Comparison of ENCODE assay signal across 8 mouse cellular contexts in the genomic region with DNA sequence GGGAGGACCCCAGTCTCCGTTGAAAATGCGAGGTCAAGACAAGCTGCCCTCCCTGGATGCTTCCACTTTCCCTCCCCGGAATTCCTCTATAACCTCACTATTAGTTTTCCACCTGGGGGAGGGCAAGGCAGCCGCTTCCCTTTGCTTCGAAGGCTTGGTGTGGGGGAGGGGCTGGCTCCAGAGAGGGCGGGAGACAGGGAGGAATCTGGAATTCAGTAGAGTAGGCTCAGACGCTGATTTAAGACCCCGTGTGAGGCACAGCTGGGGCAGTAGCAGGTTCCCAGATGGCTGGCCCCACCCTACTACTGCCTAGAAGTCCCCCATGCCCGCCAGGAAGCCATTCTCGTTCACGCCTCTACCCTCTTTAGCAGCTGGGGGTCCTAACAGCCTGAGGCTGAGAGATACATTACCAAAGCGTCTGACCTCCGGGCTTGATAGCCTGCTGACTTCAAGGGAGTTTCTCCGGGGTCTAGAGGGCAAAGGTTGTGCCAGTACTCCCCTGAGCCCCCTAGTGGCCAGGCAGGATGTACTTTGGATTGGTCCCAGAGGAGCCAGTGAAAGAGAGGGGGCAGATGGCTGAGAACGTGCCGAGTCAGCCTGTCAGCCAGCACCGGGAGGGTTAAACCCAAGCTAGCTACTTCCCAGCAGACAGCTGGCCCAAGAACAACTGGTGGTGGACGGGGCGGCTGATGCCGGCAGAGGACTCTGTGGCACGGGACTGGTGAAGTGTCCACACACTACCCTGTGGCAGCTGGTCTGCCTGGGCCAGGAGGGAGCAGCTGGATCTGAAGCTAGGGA. TPM values are rescaled to one million over a fixed set of nuclear protein-coding genes. Genes with fewer than 3 reads are reported as not detected.
DNase-seq lines count a peak whose midpoint lies in the region; ATAC-seq and TF ChIP-seq lines count a peak whose summit lies in the region.

No protein-coding gene starts in this region.

- peak; percentile 17 for DNase-seq in cerebellum, adult 11 months
- no peak for DNase-seq in cerebellum, adult 11-12 months
- DNase-seq in adrenal gland, adult 2 months: peak; percentile 47
- DNase-seq in forebrain, embryonic 11.5 days (ENCODE audit: low spot score): peak; percentile 84
- peak; percentile 85 for DNase-seq in hindbrain, embryonic 10.5 days (ENCODE audit: low spot score)
- DNase-seq in limb, embryonic 14.5 days (ENCODE audit: low spot score): peak; percentile 65
- peak; percentile 83 for DNase-seq in thymus, postnatal 4 days

- no peaks in the 10 kb centered on the region for H3K36me3 ChIP-seq in forebrain, embryonic 11.5 days (ENCODE audit: control insufficient read depth, insufficient read depth, low read length)
- no peaks in the 10 kb centered on the region for H3K36me3 ChIP-seq in hindbrain, embryonic 10.5 days
- H3K36me3 ChIP-seq in limb, embryonic 14.5 days (ENCODE audit: control insufficient read depth, insufficient read depth, low read length): no peaks in the 10 kb centered on the region
- no peaks in the 10 kb centered on the region for H3K36me3 ChIP-seq in midbrain, embryonic 15.5 days (replicated peaks)

- peaks cover 17% of the 10 kb centered on the region; the same call in 1 of the 2 replicates for H3K4me1 ChIP-seq in forebrain, embryonic 11.5 days (replicated peaks; ENCODE audit: control insufficient read depth, insufficient read depth, low read length)
- peaks cover 83% of the 10 kb centered on the region for H3K4me1 ChIP-seq in hindbrain, embryonic 10.5 days (replicated peaks)
- peaks cover 27% of the 10 kb centered on the region for H3K4me1 ChIP-seq in limb, embryonic 14.5 days (ENCODE audit: control insufficient read depth, insufficient read depth, low read length)
- H3K4me1 ChIP-seq in midbrain, embryonic 15.5 days: peaks cover 25% of the 10 kb centered on the region

- WGBS in forebrain, embryonic 11.5 days: 2% methylated on average over 21 of the region's 21 CpGs
- under 1% methylated on average over 21 of the region's 21 CpGs for WGBS in hindbrain, embryonic 10.5 days
- WGBS in limb, embryonic 14.5 days: 2% methylated on average over 20 of the region's 21 CpGs
- WGBS in midbrain, embryonic 15.5 days: under 1% methylated on average over 21 of the region's 21 CpGs

- no peak overlapping the region for H3K27ac ChIP-seq in forebrain, embryonic 11.5 days (ENCODE audit: low read depth, low read length)
- peak overlapping the region; percentile 68 for H3K27ac ChIP-seq in hindbrain, embryonic 10.5 days
- H3K27ac ChIP-seq in limb, embryonic 14.5 days (replicated peaks; ENCODE audit: low read depth, low read length): 0 out of 2 replicates have a peak overlapping the region, but pooled peaks have one; percentile 53
- no peak overlapping the region for H3K27ac ChIP-seq in midbrain, embryonic 15.5 days

- peak; percentile 62 for ATAC-seq in forebrain, embryonic 11.5 days (replicated peaks; ENCODE audit: low FRiP score)
- peak; percentile 81 for ATAC-seq in limb, embryonic 14.5 days (ENCODE audit: low FRiP score, low read depth)
- 0 out of 2 replicates have a peak, but pooled peaks have one; percentile 41 for ATAC-seq in midbrain, embryonic 15.5 days (replicated peaks)

- no peak overlapping the region for H3K4me3 ChIP-seq in forebrain, embryonic 11.5 days (ENCODE audit: low read depth, low read length)
- H3K4me3 ChIP-seq in hindbrain, embryonic 10.5 days: peak overlapping the region; percentile 27
- H3K4me3 ChIP-seq in limb, embryonic 14.5 days (replicated peaks; ENCODE audit: low read length): peak overlapping the region; percentile 13
- no peak overlapping the region for H3K4me3 ChIP-seq in midbrain, embryonic 15.5 days

- no peaks in the 10 kb centered on the region for H3K9me3 ChIP-seq in forebrain, embryonic 11.5 days (ENCODE audit: control insufficient read depth, low read length)
- no peaks in the 10 kb centered on the region for H3K9me3 ChIP-seq in hindbrain, embryonic 10.5 days
- H3K9me3 ChIP-seq in limb, embryonic 14.5 days (ENCODE audit: control insufficient read depth, low read length): no peaks in the 10 kb centered on the region
- H3K9me3 ChIP-seq in midbrain, embryonic 15.5 days: no peaks in the 10 kb centered on the region

- H3K27me3 ChIP-seq in forebrain, embryonic 11.5 days (ENCODE audit: control insufficient read depth, insufficient read depth, low read length): peaks cover 7% of the 10 kb centered on the region
- H3K27me3 ChIP-seq in hindbrain, embryonic 10.5 days (ENCODE audit: insufficient read depth, poor library complexity, severe bottlenecking): peaks cover 52% of the 10 kb centered on the region
- peaks cover 22% of the 10 kb centered on the region for H3K27me3 ChIP-seq in limb, embryonic 14.5 days (ENCODE audit: control insufficient read depth, insufficient read depth, low read length)
- peaks cover 39% of the 10 kb centered on the region for H3K27me3 ChIP-seq in midbrain, embryonic 15.5 days (replicated peaks)

- TF ChIP-seq POLR2A in limb, embryonic 14.5 days (IDR thresholded peaks at IDR 0.05; ENCODE audit: borderline replicate concordance, extremely low read depth, insufficient read depth, insufficient read length): no peak

- H3K9ac ChIP-seq in forebrain, embryonic 11.5 days (ENCODE audit: low read length): no peak overlapping the region
- H3K9ac ChIP-seq in limb, embryonic 14.5 days (ENCODE audit: low read depth, low read length, severe bottlenecking): no peak overlapping the region; the same call in 1 of the 2 replicates
- H3K9ac ChIP-seq in midbrain, embryonic 15.5 days: no peak overlapping the region

- H3K4me2 ChIP-seq in forebrain, embryonic 11.5 days (ENCODE audit: low read depth, low read length, severe bottlenecking): peak overlapping the region; percentile 24; the same call in 1 of the 2 replicates
- H3K4me2 ChIP-seq in limb, embryonic 14.5 days (replicated peaks; ENCODE audit: low read depth, low read length, severe bottlenecking): peak overlapping the region; percentile 40
- peak overlapping the region; percentile 24 for H3K4me2 ChIP-seq in midbrain, embryonic 15.5 days

RNA-seq across cellular contexts. Expression of a gene that starts 1.8 kb away (rescaled TPM):
- total RNA-seq in adrenal gland, adult 2 months (2021): 10 to 100 TPM; 30.7 to 35.0 TPM
- 41.7 and 48.7 TPM in 2 replicates for polyA plus RNA-seq in adrenal gland, adult 2 months (2012; rRNA removed)
- 5.9 and 7.8 TPM in 2 replicates for polyA plus RNA-seq in forebrain, embryonic 11.5 days (2014; fragmentation: Nextera tagmentation; extraction: Ambion mirVana)
- polyA plus RNA-seq in hindbrain, embryonic 10.5 days (2016; fragmentation: Nextera tagmentation; extraction: Ambion mirVana): 7.2 and 10.8 TPM in 2 replicates
- polyA plus RNA-seq in limb, embryonic 14.5 days (2012; rRNA removed): 47.3 and 56.7 TPM in 2 replicates
- 30.4 and 31.2 TPM in 2 replicates for polyA plus RNA-seq in limb, embryonic 14.5 days (2014; fragmentation: Nextera tagmentation; extraction: Ambion mirVana)
- 1.6 and 1.7 TPM in 2 replicates for polyA plus RNA-seq in midbrain, embryonic 15.5 days (2015; fragmentation: Nextera tagmentation; extraction: Ambion mirVana)

RNA-seq across cellular contexts. Expression of a gene that starts 29.7 kb away (rescaled TPM):
- total RNA-seq in adrenal gland, adult 2 months (2021): 100 to 1,000 TPM; 380 to 873 TPM
- polyA plus RNA-seq in adrenal gland, adult 2 months (2012; rRNA removed): 1,054 and 1,398 TPM in 2 replicates
- 423 and 468 TPM in 2 replicates for polyA plus RNA-seq in forebrain, embryonic 11.5 days (2014; fragmentation: Nextera tagmentation; extraction: Ambion mirVana)
- polyA plus RNA-seq in hindbrain, embryonic 10.5 days (2016; fragmentation: Nextera tagmentation; extraction: Ambion mirVana): 440 and 510 TPM in 2 replicates
- polyA plus RNA-seq in limb, embryonic 14.5 days (2012; rRNA removed): 3,975 and 4,219 TPM in 2 replicates
- 716 and 729 TPM in 2 replicates for polyA plus RNA-seq in limb, embryonic 14.5 days (2014; fragmentation: Nextera tagmentation; extraction: Ambion mirVana)
- 284 and 315 TPM in 2 replicates for polyA plus RNA-seq in midbrain, embryonic 15.5 days (2015; fragmentation: Nextera tagmentation; extraction: Ambion mirVana)

RNA-seq across cellular contexts. Expression of a gene that starts 45.8 kb away (rescaled TPM):
- 10 to 100 TPM; 13.1 to 14.7 TPM for total RNA-seq in adrenal gland, adult 2 months (2021)
- 19.4 and 28.8 TPM in 2 replicates for polyA plus RNA-seq in adrenal gland, adult 2 months (2012; rRNA removed)
- polyA plus RNA-seq in forebrain, embryonic 11.5 days (2014; fragmentation: Nextera tagmentation; extraction: Ambion mirVana): 16.8 and 18.7 TPM in 2 replicates
- polyA plus RNA-seq in hindbrain, embryonic 10.5 days (2016; fragmentation: Nextera tagmentation; extraction: Ambion mirVana): 12.6 and 16.0 TPM in 2 replicates
- 37.7 and 45.8 TPM in 2 replicates for polyA plus RNA-seq in limb, embryonic 14.5 days (2012; rRNA removed)
- 22.5 and 23.4 TPM in 2 replicates for polyA plus RNA-seq in limb, embryonic 14.5 days (2014; fragmentation: Nextera tagmentation; extraction: Ambion mirVana)
- 31.3 and 32.0 TPM in 2 replicates for polyA plus RNA-seq in midbrain, embryonic 15.5 days (2015; fragmentation: Nextera tagmentation; extraction: Ambion mirVana)

RNA-seq across cellular contexts. Expression of a gene that starts 56.2 kb away (rescaled TPM):
- 100 to 1,000 TPM; 152 to 183 TPM for total RNA-seq in adrenal gland, adult 2 months (2021)
- 280 and 296 TPM in 2 replicates for polyA plus RNA-seq in adrenal gland, adult 2 months (2012; rRNA removed)
- 200 and 207 TPM in 2 replicates for polyA plus RNA-seq in forebrain, embryonic 11.5 days (2014; fragmentation: Nextera tagmentation; extraction: Ambion mirVana)
- 278 and 297 TPM in 2 replicates for polyA plus RNA-seq in hindbrain, embryonic 10.5 days (2016; fragmentation: Nextera tagmentation; extraction: Ambion mirVana)
- 115 and 147 TPM in 2 replicates for polyA plus RNA-seq in limb, embryonic 14.5 days (2012; rRNA removed)
- 135 and 147 TPM in 2 replicates for polyA plus RNA-seq in limb, embryonic 14.5 days (2014; fragmentation: Nextera tagmentation; extraction: Ambion mirVana)
- 205 and 213 TPM in 2 replicates for polyA plus RNA-seq in midbrain, embryonic 15.5 days (2015; fragmentation: Nextera tagmentation; extraction: Ambion mirVana)

Comparison
In these comparisons a context has a peak if more than half of its experiments do, and no peak if none do; other contexts are left out.
1. H3K27ac ChIP-seq: peak in hindbrain, embryonic 10.5 days (single experiment) and limb, embryonic 14.5 days (single experiment); none in forebrain, embryonic 11.5 days (single experiment) and midbrain, embryonic 15.5 days (single experiment).
2. H3K4me3 ChIP-seq: peak in hindbrain, embryonic 10.5 days (single experiment) and limb, embryonic 14.5 days (single experiment); none in forebrain, embryonic 11.5 days (single experiment) and midbrain, embryonic 15.5 days (single experiment).
3. Peak in every context shown above with its lines, with median percentiles within 50 percentile points of each other: ATAC-seq and H3K4me2 ChIP-seq.